Mouse (Mus musculus) stomach, embryonic 15.5 days (tissue): Measurements from ENCODE around the gene Arhgdib. TPM values are rescaled to one million over a fixed set of nuclear protein-coding genes. Genes with fewer than 3 reads are reported as not detected.

Experiments used
- ATAC-seq: fragments of 200-750 bp; cut with Nextera tagmentation; 2 replicates; pipeline ENCODE4 v1.8.0; 2017; ENCODE audit warnings: low read depth, moderate number of reproducible peaks, moderate TSS enrichment; ENCODE audit not compliant: insufficient read depth, low FRiP score
- H3K27ac ChIP-seq: fragments of 300-500 bp; sonication (generic); 2 replicates; pipeline ENCODE4 v1.5.1; 2015; ENCODE audit warnings: mild to moderate bottlenecking, inconsistent platforms
- H3K27me3 ChIP-seq: fragments of 300-500 bp; sonication (generic); replicated peaks from 2 replicates; pipeline ENCODE4 v1.6.1; 2015; ENCODE audit warnings: inconsistent platforms
- H3K36me3 ChIP-seq: fragments of 300-500 bp; sonication (generic); 2 replicates; pipeline ENCODE4 v1.6.1; 2015; ENCODE audit warnings: inconsistent platforms
- H3K4me1 ChIP-seq: fragments of 300-500 bp; sonication (generic); 2 replicates; pipeline ENCODE4 v1.6.1; 2015; ENCODE audit warnings: inconsistent platforms
- H3K4me2 ChIP-seq: fragments of 300-500 bp; sonication (generic); 2 replicates; pipeline ENCODE4 v1.6.1; 2015; ENCODE audit warnings: mild to moderate bottlenecking, inconsistent platforms
- H3K4me3 ChIP-seq: fragments of 300-500 bp; sonication (generic); replicated peaks from 2 replicates; pipeline ENCODE4 v1.5.1; 2015; ENCODE audit warnings: inconsistent platforms
- H3K9ac ChIP-seq: fragments of 300-500 bp; sonication (generic); 2 replicates; pipeline ENCODE4 v1.6.1; 2015; ENCODE audit warnings: inconsistent platforms
- H3K9me3 ChIP-seq: fragments of 300-500 bp; sonication (generic); 2 replicates; pipeline ENCODE4 v1.6.1; 2016; ENCODE audit warnings: inconsistent platforms
- WGBS: fragments of 180-500 bp; shearing (Covaris S2); methylation state at CpG from one replicate; pipeline ENCODE4 v1.1.7; 2015; 5-methylcytosine and 5-hydroxymethylcytosine counted together
- polyA plus RNA-seq: library from polyadenylated mRNA; unstranded; fragments of >200 nt; fragmentation: Nextera tagmentation; extraction: Ambion mirVana; gene quantifications from 2 replicates; pipeline ENCODE4 v1.2.1, GENCODE M21; 2015

Arhgdib gene
- polyA plus RNA-seq, 1 experiment from 2014 or later = 70.2 TPM

DNA sequence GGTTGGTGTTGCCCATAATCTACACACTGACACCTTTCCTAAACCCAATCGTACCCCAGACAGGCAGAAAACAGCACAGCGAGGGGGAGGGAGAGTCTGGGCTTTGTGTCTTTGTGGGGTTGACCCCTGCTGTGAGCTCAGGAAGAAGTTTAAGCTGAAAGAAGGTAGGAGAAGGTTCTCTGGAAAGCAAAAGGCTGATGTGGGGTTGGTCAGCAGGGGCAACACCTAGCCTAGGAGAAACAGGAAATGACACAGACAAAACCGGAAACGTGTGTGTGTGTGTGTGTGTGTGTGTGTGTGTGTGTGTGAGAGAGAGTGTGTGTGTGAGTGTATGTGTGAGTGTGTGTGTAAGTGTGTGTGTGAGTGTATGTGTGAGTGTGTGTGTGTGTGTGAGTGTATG lies 25.8 kb upstream of the Arhgdib start:
- no peak for ATAC-seq
- H3K36me3 ChIP-seq = no peaks in the 10 kb centered on the region
- no peaks in the 10 kb centered on the region for H3K4me1 ChIP-seq
- H3K27me3 ChIP-seq = no peaks in the 10 kb centered on the region
- WGBS = 67% methylated on average over 4 of the region's 4 CpGs
- H3K9ac ChIP-seq = no peak overlapping the region
- H3K9me3 ChIP-seq = no peaks in the 10 kb centered on the region
- no peak overlapping the region for H3K27ac ChIP-seq
- no peak overlapping the region for H3K4me3 ChIP-seq
- H3K4me2 ChIP-seq = no peak overlapping the region

- no peaks in the 10 kb centered on the region for H3K4me1 ChIP-seq
- H3K4me2 ChIP-seq = no peak overlapping the region
- H3K4me3 ChIP-seq = no peak overlapping the region
- H3K9ac ChIP-seq = no peak overlapping the region
- no peaks in the 10 kb centered on the region for H3K36me3 ChIP-seq
- no peak for ATAC-seq
- no peaks in the 10 kb centered on the region for H3K27me3 ChIP-seq
- H3K9me3 ChIP-seq = no peaks in the 10 kb centered on the region
- 68% methylated on average over 10 of the region's 10 CpGs for WGBS
- no peak overlapping the region for H3K27ac ChIP-seq
Observed at GRCm38 (mm10) chr6:136965912-136966311, 24.2 kb upstream of the Arhgdib start.

DNA sequence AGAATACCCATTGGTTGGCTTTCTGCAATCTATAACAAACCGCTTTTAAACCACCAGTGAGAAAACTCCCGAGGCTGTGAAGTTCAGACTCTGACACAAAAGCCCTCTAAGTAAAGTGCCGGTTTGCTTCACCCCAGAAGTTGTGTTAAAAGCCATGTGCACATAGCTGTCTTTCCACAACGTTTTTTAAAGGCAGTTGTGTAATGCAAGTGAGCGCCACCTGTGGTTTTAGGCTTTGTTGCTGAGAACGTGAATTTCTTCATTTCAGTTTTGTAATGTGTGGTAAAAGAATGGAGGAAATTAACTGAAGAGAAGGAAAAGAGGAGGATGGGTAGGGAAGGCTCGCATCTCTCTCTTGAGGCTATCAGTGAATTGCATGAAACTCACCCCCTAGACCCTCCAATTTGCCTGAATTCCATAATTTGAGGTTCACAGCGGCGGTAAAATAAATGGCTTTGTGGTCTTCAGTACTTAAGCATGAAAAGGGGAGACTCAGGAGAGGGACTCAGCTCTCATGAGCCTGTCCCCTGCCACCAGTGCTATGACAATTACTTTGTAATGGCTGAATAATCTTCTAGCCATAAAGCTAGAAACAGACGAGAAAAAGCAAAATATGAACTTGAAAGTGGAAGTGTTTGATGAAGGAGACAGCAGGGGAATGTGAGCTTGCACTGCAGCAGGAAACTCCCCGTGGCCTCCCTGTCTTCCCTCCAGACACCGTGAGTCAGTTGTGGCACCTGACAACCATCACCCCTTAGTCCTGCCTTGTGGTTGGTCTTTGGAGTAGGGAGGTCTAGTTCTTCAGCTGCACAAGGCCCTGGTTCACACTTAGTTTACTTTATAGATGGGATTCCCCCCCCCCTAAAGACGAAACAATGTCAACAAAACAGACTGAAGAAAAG lies 23.2 kb upstream of the Arhgdib start:
- Histone ChIP-seq H3K4me1 (no peaks in the 10 kb centered on the region), H3K9ac (no peak overlapping the region), H3K27me3 (no peaks in the 10 kb centered on the region), H3K4me2 (no peak overlapping the region), H3K36me3 (no peaks in the 10 kb centered on the region), H3K4me3 (no peak overlapping the region), H3K27ac (no peak overlapping the region), H3K9me3 (no peaks in the 10 kb centered on the region)
- no peak for ATAC-seq
- WGBS = 60% methylated on average over 13 of the region's 13 CpGs

DNA sequence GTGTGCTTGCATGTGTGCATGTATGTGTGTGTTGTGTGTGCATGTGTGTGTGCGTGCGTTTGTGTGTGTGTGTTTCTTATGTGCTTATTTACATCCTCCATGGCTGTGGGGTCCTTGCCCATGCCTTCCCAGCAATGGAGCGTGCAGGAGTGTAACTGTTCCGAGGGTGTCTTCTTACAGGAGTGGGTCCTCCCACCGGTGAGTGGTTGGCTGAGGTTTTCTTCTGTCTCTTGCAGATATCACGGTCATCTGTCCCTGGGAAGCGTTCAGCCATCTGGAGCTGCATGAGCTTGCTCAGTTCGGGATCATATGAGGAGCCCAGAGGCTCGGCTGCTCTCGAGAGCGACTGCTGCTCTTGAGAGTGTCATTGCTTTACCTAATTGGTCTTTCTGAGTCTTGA lies 21.3 kb upstream of the Arhgdib start:
- H3K4me2 ChIP-seq = no peak overlapping the region
- H3K9ac ChIP-seq = no peak overlapping the region
- ATAC-seq = no peak
- H3K36me3 ChIP-seq = no peaks in the 10 kb centered on the region
- H3K4me1 ChIP-seq = no peaks in the 10 kb centered on the region
- H3K27me3 ChIP-seq = no peaks in the 10 kb centered on the region
- 67% methylated on average over 11 of the region's 11 CpGs for WGBS
- H3K9me3 ChIP-seq = no peaks in the 10 kb centered on the region
- H3K4me3 ChIP-seq = no peak overlapping the region
- no peak overlapping the region for H3K27ac ChIP-seq

DNA sequence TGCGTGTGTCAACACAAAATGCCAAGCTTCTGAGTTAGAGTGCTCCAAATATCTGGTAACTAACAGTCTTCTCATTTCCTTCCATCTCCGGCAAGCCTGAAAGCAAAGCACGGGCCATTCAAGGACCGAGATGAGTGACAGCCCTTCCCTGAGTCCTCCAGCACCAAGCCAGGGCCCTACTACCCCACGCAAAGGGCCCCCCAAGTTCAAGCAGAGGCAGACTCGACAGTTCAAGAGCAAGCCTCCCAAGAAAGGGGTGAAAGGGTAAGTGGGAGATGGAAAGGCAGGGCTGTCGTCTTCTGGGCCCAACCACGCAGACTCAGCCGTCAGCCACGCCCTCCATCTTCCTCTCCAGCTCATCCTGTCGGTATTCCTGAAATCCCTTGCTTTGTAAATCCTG lies 17.4 kb upstream of the Arhgdib start:
- Histone ChIP-seq H3K36me3 (no peaks in the 10 kb centered on the region), H3K9ac (no peak overlapping the region), H3K4me2 (no peak overlapping the region), H3K27me3 (no peaks in the 10 kb centered on the region), H3K27ac (no peak overlapping the region), H3K4me3 (no peak overlapping the region), H3K4me1 (no peaks in the 10 kb centered on the region), H3K9me3 (no peaks in the 10 kb centered on the region)
- no peak for ATAC-seq
- WGBS = 56% methylated on average over 11 of the region's 11 CpGs

DNA sequence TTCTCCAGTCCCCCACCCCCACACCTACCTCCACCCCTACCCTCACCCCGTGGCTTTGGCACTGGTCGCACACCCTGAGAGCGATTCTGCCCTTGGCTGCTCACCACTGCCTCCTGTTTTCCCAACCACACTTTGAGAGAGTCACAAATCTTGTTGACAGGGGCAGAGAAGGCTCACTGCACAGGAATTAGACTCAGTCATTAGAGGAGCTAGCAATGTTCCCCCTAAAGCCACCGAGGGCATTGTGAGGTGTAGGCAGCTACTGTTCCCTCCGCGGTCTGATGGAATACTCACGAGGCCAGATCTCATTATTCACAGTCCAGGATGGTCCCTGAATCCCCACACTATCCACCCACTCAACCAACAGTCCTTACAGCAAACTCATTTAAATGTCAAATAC lies 15.4 kb upstream of the Arhgdib start:
- H3K4me2 ChIP-seq = no peak overlapping the region
- no peaks in the 10 kb centered on the region for H3K36me3 ChIP-seq
- no peak for ATAC-seq
- no peaks in the 10 kb centered on the region for H3K27me3 ChIP-seq
- H3K4me3 ChIP-seq = no peak overlapping the region
- H3K9ac ChIP-seq = no peak overlapping the region
- 65% methylated on average over 7 of the region's 7 CpGs for WGBS
- H3K9me3 ChIP-seq = no peaks in the 10 kb centered on the region
- no peak overlapping the region for H3K27ac ChIP-seq
- H3K4me1 ChIP-seq = no peaks in the 10 kb centered on the region

- no peaks in the 10 kb centered on the region for H3K4me1 ChIP-seq
- H3K4me3 ChIP-seq = no peak overlapping the region
- H3K27ac ChIP-seq = no peak overlapping the region
- H3K9ac ChIP-seq = no peak overlapping the region
- no peaks in the 10 kb centered on the region for H3K27me3 ChIP-seq
- no peak for ATAC-seq
- 88% methylated on average over 3 of the region's 3 CpGs for WGBS
- no peak overlapping the region for H3K4me2 ChIP-seq
- H3K9me3 ChIP-seq = no peaks in the 10 kb centered on the region
- H3K36me3 ChIP-seq = no peaks in the 10 kb centered on the region
Observed at GRCm38 (mm10) chr6:136955240-136955639, 13.5 kb upstream of the Arhgdib start.

DNA sequence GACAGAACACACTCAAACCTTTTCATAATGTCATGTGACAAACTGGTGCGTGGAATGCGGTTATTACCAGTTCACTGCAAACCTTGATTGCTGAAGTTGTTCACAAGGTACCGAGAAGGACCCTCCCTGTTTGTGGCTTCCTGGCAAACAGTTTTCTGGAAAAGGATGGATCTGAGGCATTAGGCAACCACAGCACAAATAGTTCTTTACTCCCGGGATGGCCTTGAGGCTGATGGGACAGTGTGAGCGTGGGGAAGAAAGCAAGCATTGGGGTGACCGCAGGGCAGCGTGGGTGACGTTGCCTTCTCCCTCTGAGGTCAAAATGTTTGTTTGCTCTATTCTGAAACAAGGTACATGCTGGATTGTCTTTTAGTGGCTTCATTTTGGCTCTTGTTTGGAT lies 13.0 kb upstream of the Arhgdib start:
- H3K9me3 ChIP-seq = no peaks in the 10 kb centered on the region
- H3K27ac ChIP-seq = no peak overlapping the region
- ATAC-seq = no peak
- no peaks in the 10 kb centered on the region for H3K4me1 ChIP-seq
- 83% methylated on average over 8 of the region's 8 CpGs for WGBS
- no peaks in the 10 kb centered on the region for H3K27me3 ChIP-seq
- no peak overlapping the region for H3K4me2 ChIP-seq
- no peaks in the 10 kb centered on the region for H3K36me3 ChIP-seq
- no peak overlapping the region for H3K9ac ChIP-seq
- H3K4me3 ChIP-seq = no peak overlapping the region

GRCm38 (mm10) chr6:136954192-136954591 lies 12.5 kb upstream of the Arhgdib start:
- Histone ChIP-seq H3K4me2 (no peak overlapping the region), H3K9me3 (no peaks in the 10 kb centered on the region), H3K4me3 (no peak overlapping the region), H3K9ac (no peak overlapping the region), H3K4me1 (no peaks in the 10 kb centered on the region), H3K27me3 (no peaks in the 10 kb centered on the region), H3K36me3 (no peaks in the 10 kb centered on the region), H3K27ac (no peak overlapping the region)
- 76% methylated on average over 6 of the region's 6 CpGs for WGBS
- no peak for ATAC-seq

DNA sequence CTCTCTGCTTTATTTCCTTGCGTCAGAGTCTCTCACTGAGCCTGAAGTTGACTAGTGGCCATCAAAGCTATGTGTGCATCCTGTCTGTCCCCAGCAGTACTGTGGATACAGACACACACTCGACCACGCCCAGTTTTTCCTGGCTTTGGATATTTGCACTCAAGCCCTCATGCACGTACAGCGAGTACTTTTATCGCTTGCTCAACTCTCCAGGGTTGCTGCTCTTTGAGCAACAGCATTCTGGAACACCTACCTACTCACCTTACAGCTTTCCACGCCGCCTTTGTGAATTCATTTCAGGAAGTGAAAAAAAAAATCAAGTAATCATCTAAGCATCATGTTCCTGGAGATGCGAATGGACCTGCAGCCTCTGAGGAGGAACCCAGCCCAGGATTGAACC lies 11.2 kb upstream of the Arhgdib start:
- 85% methylated on average over 9 of the region's 9 CpGs for WGBS
- no peak for ATAC-seq
- Histone ChIP-seq H3K4me3 (no peak overlapping the region), H3K36me3 (no peaks in the 10 kb centered on the region), H3K27ac (no peak overlapping the region), H3K27me3 (no peaks in the 10 kb centered on the region), H3K4me2 (no peak overlapping the region), H3K9ac (no peak overlapping the region), H3K9me3 (no peaks in the 10 kb centered on the region), H3K4me1 (no peaks in the 10 kb centered on the region)

GRCm38 (mm10) chr6:136950171-136950570 lies 8.5 kb upstream of the Arhgdib start:
- 89% methylated on average over 2 of the region's 2 CpGs for WGBS
- no peak for ATAC-seq
- H3K36me3 ChIP-seq = no peaks in the 10 kb centered on the region
- no peak overlapping the region for H3K9ac ChIP-seq
- no peaks in the 10 kb centered on the region for H3K9me3 ChIP-seq
- no peak overlapping the region for H3K4me3 ChIP-seq
- no peaks in the 10 kb centered on the region for H3K4me1 ChIP-seq
- no peak overlapping the region for H3K4me2 ChIP-seq
- no peaks in the 10 kb centered on the region for H3K27me3 ChIP-seq
- H3K27ac ChIP-seq = no peak overlapping the region

- Histone ChIP-seq H3K9me3 (no peaks in the 10 kb centered on the region), H3K27me3 (no peaks in the 10 kb centered on the region), H3K27ac (no peak overlapping the region), H3K4me2 (no peak overlapping the region), H3K9ac (no peak overlapping the region), H3K4me1 (no peaks in the 10 kb centered on the region), H3K4me3 (no peak overlapping the region), H3K36me3 (no peaks in the 10 kb centered on the region)
- no peak for ATAC-seq
- WGBS = 76% methylated on average over 4 of the region's 4 CpGs
Observed at GRCm38 (mm10) chr6:136947716-136948115, 6.0 kb upstream of the Arhgdib start.

DNA sequence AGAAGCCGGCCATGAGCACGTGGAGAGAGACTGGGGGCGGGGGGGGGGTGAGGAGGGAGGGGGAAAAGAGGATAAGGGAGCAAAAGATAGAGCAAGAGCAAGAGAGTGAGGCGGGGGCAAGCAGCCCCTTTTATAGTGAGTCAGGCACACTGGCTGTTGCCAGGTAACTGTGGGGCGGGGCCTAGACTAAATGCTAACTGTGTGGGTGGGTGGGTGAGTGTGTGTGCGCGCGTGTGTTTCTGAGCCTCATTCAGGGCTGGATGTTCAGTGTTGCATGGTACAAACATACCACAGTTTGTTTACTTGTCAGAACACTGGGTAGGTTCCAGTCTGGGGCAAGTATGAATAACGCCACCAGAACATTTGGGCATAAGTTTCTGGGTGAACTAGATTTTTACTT lies 5.2 kb upstream of the Arhgdib start:
- no peak for ATAC-seq
- 51% methylated on average over 9 of the region's 9 CpGs for WGBS

More for the DNA sequence above, 5.2 kb upstream of the Arhgdib start:
- H3K27me3 ChIP-seq = no peaks in the 10 kb centered on the region
- no peak overlapping the region for H3K4me2 ChIP-seq
- H3K9me3 ChIP-seq = no peaks in the 10 kb centered on the region
- no peak overlapping the region for H3K27ac ChIP-seq
- no peaks in the 10 kb centered on the region for H3K4me1 ChIP-seq
- no peak overlapping the region for H3K9ac ChIP-seq
- no peak overlapping the region for H3K4me3 ChIP-seq
- H3K36me3 ChIP-seq = no peaks in the 10 kb centered on the region
